Mouse (Mus musculus) kidney, postnatal 0 days (tissue): ENCODE measurements at regions not wholly inside any gene's neighbourhood (a gene's known extent, or its start where the extent isn't known, plus 50 kb on each side); places are given as distances from the start of the nearest gene placed in this dataset.
A peak's percentile ranks its signal among the peaks of the same experiment; 100 is the strongest.

Experiments used
- ATAC-seq: fragments of 200-750 bp; cut with Nextera tagmentation; replicated peaks from 2 replicates; pipeline ENCODE4 v1.8.0; 2017; ENCODE audit warnings: low read depth, moderate number of reproducible peaks, moderate TSS enrichment, moderate library complexity; ENCODE audit not compliant: low FRiP score
- DNase-seq: peaks from one replicate; pipeline ENCODE4 v3.0.0-alpha.2; 2016; ENCODE audit warnings: low spot score
- H3K27ac ChIP-seq: fragments of 300-500 bp; sonication (generic); 2 replicates; pipeline ENCODE4 v1.5.1; 2014; ENCODE audit warnings: mild to moderate bottlenecking
- H3K27me3 ChIP-seq: fragments of 300-500 bp; sonication (generic); 2 replicates; pipeline ENCODE4 v1.6.1; 2014; ENCODE audit warnings: low read length, mixed read lengths; ENCODE audit not compliant: insufficient read depth
- H3K36me3 ChIP-seq: fragments of 300-500 bp; sonication (generic); 2 replicates; pipeline ENCODE4 v1.6.1; 2014; ENCODE audit warnings: low read length, mixed read lengths; ENCODE audit not compliant: insufficient read depth
- H3K4me1 ChIP-seq: fragments of 300-500 bp; sonication (generic); replicated peaks from 2 replicates; pipeline ENCODE4 v1.6.1; 2014; ENCODE audit warnings: antibody characterized with exemption, low read length, mixed read lengths; ENCODE audit not compliant: insufficient read depth
- H3K4me2 ChIP-seq: fragments of 300-500 bp; sonication (generic); 2 replicates; pipeline ENCODE4 v1.6.1; 2014; ENCODE audit warnings: mild to moderate bottlenecking, low read length, moderate library complexity, mixed read lengths
- H3K4me3 ChIP-seq: fragments of 300-500 bp; sonication (generic); replicated peaks from 2 replicates; pipeline ENCODE4 v1.5.1; 2014; ENCODE audit warnings: low read depth, low read length
- H3K9ac ChIP-seq: fragments of 300-500 bp; sonication (generic); 2 replicates; pipeline ENCODE4 v1.6.1; 2014; ENCODE audit warnings: low read depth, low read length
- H3K9me3 ChIP-seq: fragments of 300-500 bp; sonication (generic); replicated peaks from 2 replicates; pipeline ENCODE4 v1.6.1; 2016; ENCODE audit warnings: low read length, inconsistent platforms, mixed read lengths
- CTCF ChIP-seq: IDR thresholded peaks from 2 replicates; pipeline ENCODE4 v1.5.1; 2016; ENCODE audit warnings: antibody characterized with exemption, low read depth, mild to moderate bottlenecking, moderate library complexity
- WGBS: fragments of 180-500 bp; shearing (Covaris S2); extraction: QIAGEN DNeasy Blood & Tissue Kit; methylation state at CpG from one replicate; pipeline ENCODE4 v1.1.7; 2014; 5-methylcytosine and 5-hydroxymethylcytosine counted together

DNA sequence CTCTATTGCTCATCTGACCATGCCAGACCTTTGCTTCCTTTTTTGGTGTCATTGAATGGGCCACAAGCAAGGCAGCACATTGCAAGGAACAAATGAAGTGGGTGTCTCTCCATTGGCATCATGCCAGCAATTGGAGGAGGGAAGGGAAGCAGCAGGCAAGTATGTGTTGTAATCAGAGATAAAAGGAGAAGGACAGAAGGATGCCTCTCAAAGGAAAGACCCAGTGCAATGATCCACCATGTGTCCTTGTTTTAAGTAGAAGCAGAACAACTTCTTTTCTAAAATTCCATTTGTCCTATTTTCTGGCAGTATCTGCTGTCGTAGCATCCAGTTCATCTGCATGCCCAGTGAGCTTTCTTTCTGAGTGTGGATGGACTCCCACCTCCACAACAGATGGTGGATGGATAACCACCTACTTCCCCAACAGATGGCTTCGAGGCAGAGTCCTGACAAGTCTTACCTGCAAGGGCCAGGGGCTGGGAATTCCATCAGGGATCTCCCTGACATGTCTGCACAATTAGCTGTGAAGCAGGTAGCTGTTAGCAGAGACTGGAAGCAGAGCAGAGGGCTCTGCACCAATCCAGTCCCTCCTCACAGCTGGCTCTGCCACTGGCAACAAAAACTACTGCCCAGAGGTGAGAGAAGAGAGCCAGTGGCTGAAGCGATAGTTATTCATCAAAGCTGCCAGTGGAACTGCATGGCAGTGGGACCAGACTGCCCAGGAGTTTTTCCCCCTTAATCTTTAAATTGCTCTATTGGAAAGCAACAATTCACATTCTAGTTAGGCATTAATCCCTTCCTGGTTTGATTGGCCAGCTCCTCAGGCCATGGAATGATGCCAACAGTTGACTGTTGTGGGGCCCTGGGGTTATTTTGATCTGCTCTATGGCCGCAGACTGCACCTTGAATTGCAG is 113.8 kb downstream of the Enkur start:
- DNase-seq (peak; percentile 22), ATAC-seq (no peak)
- Histone ChIP-seq H3K9ac (no peak overlapping the region), H3K27ac (no peak overlapping the region), H3K36me3 (no peaks in the 10 kb centered on the region), H3K9me3 (no peaks in the 10 kb centered on the region), H3K4me2 (no peak overlapping the region), H3K4me3 (no peak overlapping the region), H3K27me3 (no peaks in the 10 kb centered on the region), H3K4me1 (no peaks in the 10 kb centered on the region; the same call in 1 of the 2 replicates)
- no peak for TF ChIP-seq CTCF
- whole genome bisulfite sequencing: 39% methylated on average over 4 of the region's 4 CpGs

DNA sequence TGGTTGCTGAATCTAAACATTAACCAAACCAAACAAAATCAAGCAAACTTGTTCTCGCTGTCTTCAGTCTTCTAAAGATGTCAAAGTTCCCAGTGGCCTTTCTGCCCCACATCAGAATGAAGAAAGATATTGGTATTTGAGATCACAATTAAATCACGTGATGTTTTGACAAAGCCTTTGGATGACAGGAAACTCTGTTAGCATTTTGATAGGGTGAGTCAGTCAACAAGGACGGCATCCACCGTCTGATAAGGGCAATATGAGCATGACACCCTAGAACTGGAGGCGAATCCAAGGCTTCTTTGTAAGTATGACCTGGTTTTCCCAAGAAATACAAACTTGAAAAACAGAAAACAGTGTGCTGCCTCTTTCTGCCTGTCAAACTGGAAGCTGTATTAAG is 116.8 kb upstream of the Arhgap21 start:
- WGBS: 77% methylated on average over 5 of the region's 5 CpGs
- Histone ChIP-seq H3K4me2 (no peak overlapping the region), H3K4me3 (no peak overlapping the region), H3K4me1 (no peaks in the 10 kb centered on the region), H3K27me3 (no peaks in the 10 kb centered on the region), H3K36me3 (no peaks in the 10 kb centered on the region), H3K9ac (no peak overlapping the region), H3K27ac (no peak overlapping the region), H3K9me3 (no peaks in the 10 kb centered on the region)
- no peak for TF ChIP-seq CTCF
- no peak for ATAC-seq
- no peak for DNase-seq

DNA sequence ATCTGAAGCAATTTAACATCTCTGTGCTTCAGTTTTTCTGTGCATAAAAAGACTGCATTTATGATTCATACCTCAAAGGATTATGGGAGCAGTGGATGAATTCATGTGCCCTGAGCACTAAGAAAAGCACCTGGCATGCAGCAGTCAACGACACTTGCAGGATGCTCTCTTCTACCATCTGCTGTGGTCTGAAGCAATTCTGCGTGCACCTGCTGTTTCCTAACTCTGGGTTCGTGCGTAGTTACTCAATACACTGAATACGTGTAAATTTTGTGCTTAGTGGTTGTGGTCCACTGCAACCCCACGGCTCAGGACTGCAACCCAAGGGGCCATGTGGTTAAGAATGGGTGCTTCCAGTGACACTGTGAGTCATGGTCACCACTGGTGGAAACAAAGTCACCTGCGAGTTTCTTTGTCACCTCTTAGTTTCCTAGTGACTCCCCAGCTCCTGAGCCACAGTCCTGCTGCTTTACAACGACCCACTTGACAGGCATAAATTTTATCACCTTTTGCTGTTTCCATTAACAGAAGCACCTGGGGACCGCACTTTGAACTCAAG is 98.7 kb upstream of the Arhgap21 start:
- no peak overlapping the region for H3K9ac ChIP-seq
- H3K36me3 ChIP-seq: no peaks in the 10 kb centered on the region
- H3K9me3 ChIP-seq: no peaks in the 10 kb centered on the region
- 83% methylated on average over 9 of the region's 9 CpGs for WGBS
- H3K4me3 ChIP-seq: no peak overlapping the region
- ATAC-seq: no peak
- DNase-seq: no peak
- no peaks in the 10 kb centered on the region for H3K27me3 ChIP-seq
- no peak overlapping the region for H3K4me2 ChIP-seq
- no peaks in the 10 kb centered on the region for H3K4me1 ChIP-seq
- no peak for TF ChIP-seq CTCF
- H3K27ac ChIP-seq: no peak overlapping the region

GRCm38 (mm10) chr2:21060347-21060650 is 91.6 kb upstream of the Arhgap21 start:
- no peaks in the 10 kb centered on the region for H3K36me3 ChIP-seq
- no peak for TF ChIP-seq CTCF
- H3K4me3 ChIP-seq: no peak overlapping the region
- H3K9ac ChIP-seq: no peak overlapping the region
- no peaks in the 10 kb centered on the region for H3K27me3 ChIP-seq
- no peak overlapping the region for H3K27ac ChIP-seq
- no peaks in the 10 kb centered on the region for H3K4me1 ChIP-seq
- whole genome bisulfite sequencing: 81% methylated on average over 2 of the region's 2 CpGs
- no peak for DNase-seq
- H3K4me2 ChIP-seq: no peak overlapping the region
- no peaks in the 10 kb centered on the region for H3K9me3 ChIP-seq
- no peak for ATAC-seq

GRCm38 (mm10) chr2:21059618-21060346 is 91.1 kb upstream of the Arhgap21 start:
- no peaks in the 10 kb centered on the region for H3K4me1 ChIP-seq
- no peak overlapping the region for H3K27ac ChIP-seq
- H3K9me3 ChIP-seq: no peaks in the 10 kb centered on the region
- no peak for ATAC-seq
- TF ChIP-seq CTCF: no peak
- no peak overlapping the region for H3K4me3 ChIP-seq
- no peaks in the 10 kb centered on the region for H3K36me3 ChIP-seq
- DNase-seq: no peak
- 50% methylated on average over 3 of the region's 3 CpGs for WGBS
- no peaks in the 10 kb centered on the region for H3K27me3 ChIP-seq
- H3K4me2 ChIP-seq: no peak overlapping the region
- no peak overlapping the region for H3K9ac ChIP-seq

DNA sequence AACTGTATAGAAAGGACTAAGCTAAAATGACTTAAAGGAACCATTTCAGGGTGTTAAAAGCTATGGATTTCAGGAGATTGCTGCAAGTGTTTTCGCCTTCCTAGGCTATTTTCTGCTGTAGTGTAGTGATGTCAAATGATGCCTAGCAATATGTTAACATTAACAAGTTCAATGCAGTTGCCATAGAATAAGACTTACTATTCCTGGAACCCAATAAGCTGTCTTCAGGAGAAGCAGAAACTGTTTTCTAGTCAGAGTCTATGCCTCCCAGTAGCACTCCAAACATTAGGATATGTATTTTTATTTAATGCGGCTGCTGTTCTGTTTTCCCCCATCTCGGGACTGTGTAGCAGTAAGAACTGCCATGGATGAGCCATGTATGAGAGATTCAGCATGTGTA is 90.3 kb upstream of the Arhgap21 start:
- Histone ChIP-seq H3K4me2 (no peak overlapping the region), H3K36me3 (no peaks in the 10 kb centered on the region), H3K27ac (no peak overlapping the region), H3K4me3 (no peak overlapping the region), H3K27me3 (no peaks in the 10 kb centered on the region), H3K9me3 (no peaks in the 10 kb centered on the region), H3K9ac (no peak overlapping the region), H3K4me1 (no peaks in the 10 kb centered on the region)
- WGBS: 83% methylated on average over 3 of the region's 3 CpGs
- no peak for TF ChIP-seq CTCF
- ATAC-seq (no peak), DNase-seq (no peak)
